In the genomic region with DNA sequence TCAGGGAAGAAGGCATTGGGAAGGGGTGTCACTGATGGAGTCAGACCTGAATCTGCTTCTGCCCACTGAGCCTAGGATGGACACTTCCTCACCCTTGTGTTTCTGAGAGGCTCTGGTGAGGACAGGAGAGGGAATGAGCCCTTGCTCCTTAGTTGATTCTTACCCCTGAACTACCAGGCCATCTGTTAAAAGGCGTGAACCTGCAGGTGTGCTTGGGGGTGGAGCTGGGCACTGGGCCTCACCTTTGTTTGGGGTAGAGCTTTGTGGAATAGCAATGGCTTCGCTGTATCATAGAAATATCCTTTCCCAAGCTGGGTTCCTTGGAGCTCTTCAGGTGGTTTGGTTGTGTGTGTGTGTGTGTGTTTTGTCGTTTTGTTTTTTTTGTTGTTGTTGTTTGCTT, we compare ENCODE assay signal across 10 mouse cellular contexts. TPM values are rescaled to one million over a fixed set of nuclear protein-coding genes. Genes with fewer than 3 reads are reported as not detected.
A peak's percentile ranks its signal among the peaks of the same experiment; 100 is the strongest.
DNase-seq lines count a peak whose midpoint lies in the region; ATAC-seq and TF ChIP-seq lines count a peak whose summit lies in the region.
"Had no signal": no experiment of that assay in that cellular context is flagged by ENCODE, and none has a peak within 500 bp of the region (broad histone marks: within the 10 kb centered on the region; RNA-seq: fewer than 3 reads in every experiment).

No protein-coding gene starts in this region.

- DNase-seq in kidney, postnatal 0 days (ENCODE audit: low spot score) = no peak
- DNase-seq in kidney, adult 11 months = no peak
- no peak for DNase-seq in midbrain, postnatal 0 days (ENCODE audit: low spot score)
- no peak for DNase-seq in right cerebral cortex, postnatal 10 days (ENCODE audit: low spot score in 2 of 2)
- no peak for DNase-seq in ovary, adult 18-20 months (ENCODE audit: low spot score)
- no peak for DNase-seq in cerebellum, adult 2 months
- DNase-seq: right cerebral cortex, postnatal 25 days had no signal

- H3K9me3 ChIP-seq in kidney, postnatal 0 days (replicated peaks; ENCODE audit: low read length) = no peaks in the 10 kb centered on the region
- H3K9me3 ChIP-seq in embryonic facial prominence, embryonic 13.5 days = no peaks in the 10 kb centered on the region
- no peaks in the 10 kb centered on the region for H3K9me3 ChIP-seq in intestine, embryonic 15.5 days
- no peaks in the 10 kb centered on the region for H3K9me3 ChIP-seq in midbrain, postnatal 0 days (ENCODE audit: low read length)

- H3K4me2 ChIP-seq in kidney, postnatal 0 days (ENCODE audit: low read length) = peak overlapping the region; percentile 88; the same call in 1 of the 2 replicates
- H3K4me2 ChIP-seq in embryonic facial prominence, embryonic 13.5 days = peak overlapping the region; percentile 93
- H3K4me2 ChIP-seq in intestine, embryonic 15.5 days (replicated peaks) = peak overlapping the region; percentile 88
- peak overlapping the region; percentile 93 for H3K4me2 ChIP-seq in midbrain, postnatal 0 days (ENCODE audit: low read depth, low read length, poor library complexity, severe bottlenecking)

- 85% methylated on average over 3 of the region's 3 CpGs for WGBS in kidney, postnatal 0 days
- WGBS in embryonic facial prominence, embryonic 13.5 days = 73% methylated on average over 3 of the region's 3 CpGs
- 72% methylated on average over 3 of the region's 3 CpGs for whole genome bisulfite sequencing in intestine, embryonic 15.5 days
- 75% methylated on average over 3 of the region's 3 CpGs for WGBS in midbrain, postnatal 0 days
- 85% methylated on average over 3 of the region's 3 CpGs for WGBS in cerebellum, adult 2 months

- 0 out of 2 replicates have a peak overlapping the region, but pooled peaks have one; percentile 65 for H3K9ac ChIP-seq in kidney, postnatal 0 days (ENCODE audit: low read depth, low read length)
- H3K9ac ChIP-seq in embryonic facial prominence, embryonic 13.5 days = peak overlapping the region; percentile 75; the same call in 1 of the 2 replicates
- peak overlapping the region; percentile 66; the same call in 1 of the 2 replicates for H3K9ac ChIP-seq in intestine, embryonic 15.5 days
- no peak overlapping the region for H3K9ac ChIP-seq in midbrain, postnatal 0 days (replicated peaks; ENCODE audit: low read length, poor library complexity, severe bottlenecking)

- no peak overlapping the region for H3K27ac ChIP-seq in kidney, postnatal 0 days
- no peak overlapping the region for H3K27ac ChIP-seq in embryonic facial prominence, embryonic 13.5 days
- no peak overlapping the region for H3K27ac ChIP-seq in intestine, embryonic 15.5 days
- H3K27ac ChIP-seq in midbrain, postnatal 0 days (ENCODE audit: low read depth, low read length) = no peak overlapping the region
- no peak overlapping the region for H3K27ac ChIP-seq in cerebellum, adult 2 months (ENCODE audit: insufficient read depth, low read length)

- H3K27me3 ChIP-seq in kidney, postnatal 0 days (ENCODE audit: insufficient read depth, low read length) = no peaks in the 10 kb centered on the region
- no peaks in the 10 kb centered on the region for H3K27me3 ChIP-seq in embryonic facial prominence, embryonic 13.5 days
- no peaks in the 10 kb centered on the region for H3K27me3 ChIP-seq in intestine, embryonic 15.5 days (replicated peaks)
- no peaks in the 10 kb centered on the region for H3K27me3 ChIP-seq in midbrain, postnatal 0 days (ENCODE audit: insufficient read depth, low read length)
- H3K27me3 ChIP-seq in cerebellum, adult 2 months (ENCODE audit: control insufficient read depth, insufficient read depth, low read length) = no peaks in the 10 kb centered on the region
- H3K27me3 ChIP-seq: Patski had no signal

- H3K36me3 ChIP-seq in kidney, postnatal 0 days (ENCODE audit: insufficient read depth, low read length) = 0 out of 2 replicates have a peak, but pooled peaks cover 4% of the 10 kb centered on the region
- H3K36me3 ChIP-seq in embryonic facial prominence, embryonic 13.5 days = peaks cover 31% of the 10 kb centered on the region
- H3K36me3 ChIP-seq in intestine, embryonic 15.5 days = peaks cover 5% of the 10 kb centered on the region; the same call in 1 of the 2 replicates
- 0 out of 2 replicates have a peak, but pooled peaks cover 3% of the 10 kb centered on the region for H3K36me3 ChIP-seq in midbrain, postnatal 0 days (ENCODE audit: insufficient read depth, low read length)

- TF ChIP-seq CTCF in kidney, postnatal 0 days (IDR thresholded peaks at IDR 0.05; ENCODE audit: low read depth) = no peak
- no peak for TF ChIP-seq CTCF in midbrain, postnatal 0 days (IDR thresholded peaks at IDR 0.05)
- TF ChIP-seq CTCF in cerebellum, adult 2 months (IDR thresholded peaks at IDR 0.05; ENCODE audit: borderline replicate concordance, insufficient read depth, low read depth, low read length) = no peak

- TF ChIP-seq POLR2A in cerebellum, adult 2 months (IDR thresholded peaks at IDR 0.05; ENCODE audit: borderline replicate concordance, insufficient read depth, low read length) = no peak

- H3K4me3 ChIP-seq in kidney, postnatal 0 days (replicated peaks; ENCODE audit: low read depth, low read length) = no peak overlapping the region
- H3K4me3 ChIP-seq in embryonic facial prominence, embryonic 13.5 days = peak overlapping the region; percentile 68
- H3K4me3 ChIP-seq in intestine, embryonic 15.5 days (replicated peaks) = peak overlapping the region; percentile 62
- H3K4me3 ChIP-seq in midbrain, postnatal 0 days (ENCODE audit: low read depth, low read length) = no peak overlapping the region; the same call in 1 of the 2 replicates
- no peak overlapping the region for H3K4me3 ChIP-seq in cerebellum, adult 2 months (replicated peaks; ENCODE audit: insufficient read depth, low read depth, low read length)

- H3K4me1 ChIP-seq in kidney, postnatal 0 days (replicated peaks; ENCODE audit: insufficient read depth, low read length) = peaks cover 4% of the 10 kb centered on the region; the same call in 1 of the 2 replicates
- H3K4me1 ChIP-seq in embryonic facial prominence, embryonic 13.5 days = peaks cover 14% of the 10 kb centered on the region
- H3K4me1 ChIP-seq in intestine, embryonic 15.5 days (replicated peaks) = peaks cover 13% of the 10 kb centered on the region
- H3K4me1 ChIP-seq in midbrain, postnatal 0 days (ENCODE audit: insufficient read depth, low read length) = peaks cover 3% of the 10 kb centered on the region; the same call in 1 of the 2 replicates
- 0 out of 2 replicates have a peak, but pooled peaks cover 2% of the 10 kb centered on the region for H3K4me1 ChIP-seq in cerebellum, adult 2 months (ENCODE audit: control insufficient read depth, insufficient read depth, low read length)

- no peak for ATAC-seq in kidney, postnatal 0 days (replicated peaks; ENCODE audit: low FRiP score, low read depth)
- no peak for ATAC-seq in embryonic facial prominence, embryonic 13.5 days (ENCODE audit: insufficient number of reproducible peaks, insufficient read depth, low FRiP score, low TSS enrichment, low read depth)
- ATAC-seq in intestine, embryonic 15.5 days = no peak
- ATAC-seq in midbrain, postnatal 0 days (ENCODE audit: low FRiP score) = no peak

RNA-seq across cellular contexts. Expression of a gene that starts 1.2 kb away (rescaled TPM):
- 13.1 and 14.5 TPM in 2 replicates for polyA plus RNA-seq in kidney, postnatal 0 days (2015; fragmentation: Nextera tagmentation; extraction: Ambion mirVana)
- 22.9 and 26.0 TPM in 2 replicates for polyA plus RNA-seq in embryonic facial prominence, embryonic 13.5 days (2015; fragmentation: Nextera tagmentation; extraction: Ambion mirVana)
- 25.9 and 28.2 TPM in 2 replicates for polyA plus RNA-seq in intestine, embryonic 15.5 days (2015; fragmentation: Nextera tagmentation; extraction: Ambion mirVana)
- total RNA-seq in midbrain, postnatal 0 days (2014; rRNA removed) = 6.5 and 8.7 TPM in 2 replicates
- 9.8 and 11.7 TPM in 2 replicates for polyA plus RNA-seq in midbrain, postnatal 0 days (2015; fragmentation: Nextera tagmentation; extraction: Ambion mirVana)
- polyA plus RNA-seq in cerebellum, adult 2 months (2012; rRNA removed) = 3.9 and 4.4 TPM in 2 replicates

RNA-seq across cellular contexts. Expression of a gene that starts 33.6 kb away (rescaled TPM):
- polyA plus RNA-seq in kidney, postnatal 0 days (2015; fragmentation: Nextera tagmentation; extraction: Ambion mirVana) = 142 and 152 TPM in 2 replicates
- 97.7 and 108 TPM in 2 replicates for polyA plus RNA-seq in embryonic facial prominence, embryonic 13.5 days (2015; fragmentation: Nextera tagmentation; extraction: Ambion mirVana)
- polyA plus RNA-seq in intestine, embryonic 15.5 days (2015; fragmentation: Nextera tagmentation; extraction: Ambion mirVana) = 110 TPM in 2 replicates
- 51.5 and 76.1 TPM in 2 replicates for total RNA-seq in midbrain, postnatal 0 days (2014; rRNA removed)
- 84.4 and 86.8 TPM in 2 replicates for polyA plus RNA-seq in midbrain, postnatal 0 days (2015; fragmentation: Nextera tagmentation; extraction: Ambion mirVana)
- polyA plus RNA-seq in cerebellum, adult 2 months (2012; rRNA removed) = 117 and 134 TPM in 2 replicates

RNA-seq across cellular contexts. Expression of a gene that starts 59.6 kb away (rescaled TPM):
- polyA plus RNA-seq in kidney, postnatal 0 days (2015; fragmentation: Nextera tagmentation; extraction: Ambion mirVana) = 0.06 and 0.07 TPM in 2 replicates
- polyA plus RNA-seq in embryonic facial prominence, embryonic 13.5 days (2015; fragmentation: Nextera tagmentation; extraction: Ambion mirVana) = not detected in 2 replicates
- 0.16 and 0.19 TPM in 2 replicates for polyA plus RNA-seq in intestine, embryonic 15.5 days (2015; fragmentation: Nextera tagmentation; extraction: Ambion mirVana)
- 0.49 and 0.85 TPM in 2 replicates for total RNA-seq in midbrain, postnatal 0 days (2014; rRNA removed)
- polyA plus RNA-seq in midbrain, postnatal 0 days (2015; fragmentation: Nextera tagmentation; extraction: Ambion mirVana) = 0.07 and 0.16 TPM in 2 replicates
- 0.31 and 0.57 TPM in 2 replicates for polyA plus RNA-seq in cerebellum, adult 2 months (2012; rRNA removed)

Comparison
In these comparisons a context has a peak if more than half of its experiments do, and no peak if none do; other contexts are left out.
1. H3K4me3 ChIP-seq: peak in embryonic facial prominence, embryonic 13.5 days (single experiment) and intestine, embryonic 15.5 days (single experiment); none in kidney, postnatal 0 days (single experiment), midbrain, postnatal 0 days (single experiment) and cerebellum, adult 2 months (single experiment).
2. Peak in every context shown above with its lines, with median percentiles within 50 percentile points of each other: H3K4me2 ChIP-seq.